Mouse (Mus musculus): Measurements from ENCODE around the gene Gm34653.
"Not testable (repeated sequence)": the region's sequence is repeated elsewhere in the genome, so short reads cannot be mapped to it uniquely, and the experiment has no call there.

Gm34653 gene

DNA sequence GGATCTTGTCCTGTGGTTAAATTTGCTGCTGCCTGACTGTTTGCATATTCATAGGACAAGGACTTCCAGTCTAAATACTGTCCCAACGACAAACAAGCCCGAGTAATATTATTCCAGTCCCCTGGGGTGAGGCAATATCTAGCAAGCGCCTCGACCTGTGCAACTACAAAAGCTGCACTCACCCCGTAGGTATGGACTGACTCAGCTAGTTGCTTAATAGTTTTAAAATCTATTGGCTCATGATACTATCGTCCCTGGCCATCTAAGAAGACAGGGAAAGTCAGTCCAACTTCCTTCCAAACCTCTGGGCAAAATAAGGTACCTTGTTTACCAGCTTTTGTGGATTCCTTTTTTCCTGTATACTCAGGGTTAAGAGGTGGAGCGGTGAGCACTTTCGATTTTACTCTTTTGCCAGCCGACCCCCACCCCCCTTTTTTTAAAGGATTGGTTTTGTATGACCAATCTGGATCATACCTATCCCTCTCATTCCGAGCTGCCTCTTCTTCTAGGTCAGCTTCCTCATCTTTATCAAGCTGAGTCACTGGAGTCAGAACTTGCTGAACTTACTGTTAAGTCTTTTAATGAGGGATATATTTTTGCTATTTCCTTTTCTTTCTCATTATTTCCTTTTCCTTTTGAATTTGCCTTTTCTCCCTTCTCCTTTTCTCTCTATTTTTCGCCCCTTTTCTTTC, at the start of gene Gm34653:
Gene Gm34653 (plus strand): TSS at position 242 of the 692 bp plus-strand sequence.
- DNase-seq (ENCODE audit: inconsistent age in 2 of 2, low spot score in 1 of 2), result peak in 1 of 2 experiments; percentile 44

DNA sequence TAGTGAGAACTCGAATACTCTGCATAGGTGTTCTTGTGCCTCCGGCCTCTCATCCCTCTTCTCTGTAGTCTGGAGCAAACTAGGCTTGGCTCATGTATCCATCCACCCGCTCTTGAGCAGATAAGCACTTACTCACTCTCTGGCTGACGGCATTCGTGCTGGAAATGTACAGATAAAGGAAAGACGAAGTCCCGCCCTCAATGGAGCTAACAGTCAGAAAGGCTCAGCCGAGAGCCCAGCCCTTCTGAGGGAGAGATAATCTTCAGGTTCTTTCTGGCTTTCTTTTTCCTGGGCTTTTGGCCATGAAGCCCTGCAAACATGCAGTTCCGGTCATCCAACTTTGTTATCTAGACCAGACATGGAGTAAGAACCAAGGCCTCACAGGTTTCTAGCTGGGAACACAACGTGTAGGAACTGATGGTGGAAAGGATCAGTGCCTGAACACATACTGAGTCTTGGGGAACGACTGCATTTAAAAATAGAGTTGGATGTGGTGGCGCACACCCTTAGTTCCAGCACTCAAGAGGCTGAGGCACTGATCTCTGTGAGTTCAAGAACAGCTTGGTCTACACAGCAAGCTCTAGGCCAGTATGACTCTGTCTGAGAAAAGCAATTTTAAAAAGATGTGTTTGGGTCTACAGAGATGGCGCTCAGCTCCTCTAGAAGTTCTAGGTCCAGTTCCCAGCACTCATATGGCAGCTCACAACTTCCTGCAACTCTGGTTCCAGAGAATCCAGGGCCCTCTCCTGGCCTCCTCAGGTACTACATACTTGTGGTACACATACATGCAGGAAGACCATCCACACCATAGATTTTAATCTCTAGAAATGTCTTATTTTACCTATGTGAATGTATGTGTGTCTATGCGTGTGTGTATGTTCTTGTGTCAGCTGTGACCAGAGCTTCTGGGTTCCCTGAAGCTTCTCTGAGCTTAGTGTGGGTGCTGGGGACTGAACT, 49.5 kb upstream of the Gm34653 start:
- DNase-seq (ENCODE audit: inconsistent age in 2 of 2, low spot score in 1 of 2), result no peak

DNA sequence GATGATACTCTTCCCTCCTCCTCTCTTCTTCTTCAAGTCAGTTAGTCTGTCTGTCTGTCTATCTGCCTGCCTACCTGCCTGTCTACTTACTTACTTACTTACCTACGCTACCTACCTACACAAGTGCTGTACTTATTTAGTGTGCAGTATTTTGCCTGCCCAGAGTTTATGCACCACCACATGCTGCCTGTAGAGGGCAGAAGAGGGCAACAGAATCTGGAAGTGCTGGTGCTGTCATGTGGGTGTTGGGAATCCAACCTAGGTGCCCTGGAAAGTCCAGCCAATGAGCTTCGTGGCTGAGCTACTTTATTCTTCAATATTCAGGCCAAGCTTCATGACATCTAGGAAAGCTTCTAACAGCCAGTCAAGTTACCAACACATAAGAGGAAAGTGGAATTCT, 48.7 kb upstream of the Gm34653 start:
- DNase-seq (ENCODE audit: inconsistent age in 2 of 2, low spot score in 1 of 2), result peak; percentile 49 to 83

DNA sequence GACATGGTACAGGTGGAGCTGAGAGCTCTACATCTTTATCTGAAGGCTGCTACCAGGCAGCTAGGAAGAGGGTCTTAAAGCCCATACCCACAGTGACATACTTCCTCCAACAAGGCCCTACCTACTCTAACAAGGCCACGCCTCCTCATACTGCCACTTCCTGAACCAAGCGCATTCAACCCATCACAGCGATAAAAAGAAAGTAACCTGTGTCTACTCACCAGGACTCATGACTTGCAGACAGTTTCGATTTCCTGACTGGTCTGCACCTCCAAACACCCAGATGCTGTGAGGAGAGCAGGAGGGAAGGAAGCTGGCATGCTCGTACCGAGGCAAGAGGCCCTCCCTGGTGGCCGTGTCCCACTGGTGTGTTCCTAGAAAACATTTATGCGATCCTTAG, 42.5 kb upstream of the Gm34653 start:
- no peak for DNase-seq (ENCODE audit: inconsistent age in 2 of 2, low spot score in 1 of 2)

DNA sequence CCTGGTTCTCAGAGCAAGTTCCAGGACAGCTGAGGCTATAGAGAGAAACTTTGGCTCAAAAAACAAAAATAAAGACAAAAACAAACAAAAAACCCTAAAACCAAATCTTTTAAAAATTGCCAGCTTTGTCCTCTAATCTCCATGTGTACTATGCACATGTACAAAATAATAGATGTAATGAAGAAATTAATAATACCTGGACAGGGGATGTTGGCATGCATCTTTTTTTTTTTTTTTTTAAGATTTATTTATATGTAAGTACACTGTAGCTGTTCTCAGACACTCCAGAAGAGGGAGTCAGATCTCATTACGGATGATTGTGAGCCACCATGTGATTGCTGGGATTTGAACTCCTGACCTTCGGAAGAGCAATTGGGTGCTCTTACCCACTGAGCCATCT, 40.3 kb upstream of the Gm34653 start:
- not testable (repeated sequence) for DNase-seq (ENCODE audit: inconsistent age in 2 of 2, low spot score in 1 of 2)

DNA sequence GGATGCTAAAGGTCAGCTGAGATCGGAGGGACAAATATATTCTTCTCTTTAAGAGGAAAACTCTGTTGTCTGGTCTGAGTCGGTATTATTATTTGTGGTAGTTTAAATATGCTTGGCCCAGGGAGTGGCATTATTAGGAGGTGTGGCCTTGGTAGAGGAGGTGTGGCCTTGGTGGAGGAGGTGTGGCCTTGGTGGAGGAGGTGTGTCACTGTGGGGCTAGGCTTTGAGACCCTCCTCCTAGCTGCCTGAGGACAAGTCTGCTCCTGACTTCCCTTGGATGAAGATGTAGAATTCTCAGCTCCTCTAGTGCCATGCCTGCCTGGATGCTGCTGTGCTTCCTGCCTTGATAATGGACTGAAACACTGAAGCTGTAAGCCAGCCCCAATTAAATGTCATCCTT, 38.3 kb upstream of the Gm34653 start:
- DNase-seq (ENCODE audit: inconsistent age in 2 of 2, low spot score in 1 of 2), result no peak

DNA sequence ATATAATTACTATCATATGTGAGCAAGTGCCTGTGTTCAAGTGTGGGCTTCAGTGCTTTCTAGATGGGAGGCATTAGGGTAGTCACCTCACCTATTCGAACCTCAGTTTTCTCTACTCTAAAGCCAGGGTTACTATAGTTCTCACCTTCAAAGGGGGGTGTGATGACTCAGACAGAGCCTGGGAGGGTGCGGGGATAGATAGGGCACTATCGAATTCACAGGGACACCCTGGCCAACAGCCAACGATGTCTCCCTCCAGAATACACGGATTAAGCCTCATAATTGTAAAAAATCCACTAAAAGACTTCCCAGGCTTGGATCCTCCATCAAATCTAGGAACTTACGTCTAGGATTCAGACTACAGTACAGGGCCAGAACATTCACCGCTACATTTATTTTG, 37.4 kb upstream of the Gm34653 start:
- DNase-seq (ENCODE audit: inconsistent age in 2 of 2, low spot score in 1 of 2), result no peak

DNA sequence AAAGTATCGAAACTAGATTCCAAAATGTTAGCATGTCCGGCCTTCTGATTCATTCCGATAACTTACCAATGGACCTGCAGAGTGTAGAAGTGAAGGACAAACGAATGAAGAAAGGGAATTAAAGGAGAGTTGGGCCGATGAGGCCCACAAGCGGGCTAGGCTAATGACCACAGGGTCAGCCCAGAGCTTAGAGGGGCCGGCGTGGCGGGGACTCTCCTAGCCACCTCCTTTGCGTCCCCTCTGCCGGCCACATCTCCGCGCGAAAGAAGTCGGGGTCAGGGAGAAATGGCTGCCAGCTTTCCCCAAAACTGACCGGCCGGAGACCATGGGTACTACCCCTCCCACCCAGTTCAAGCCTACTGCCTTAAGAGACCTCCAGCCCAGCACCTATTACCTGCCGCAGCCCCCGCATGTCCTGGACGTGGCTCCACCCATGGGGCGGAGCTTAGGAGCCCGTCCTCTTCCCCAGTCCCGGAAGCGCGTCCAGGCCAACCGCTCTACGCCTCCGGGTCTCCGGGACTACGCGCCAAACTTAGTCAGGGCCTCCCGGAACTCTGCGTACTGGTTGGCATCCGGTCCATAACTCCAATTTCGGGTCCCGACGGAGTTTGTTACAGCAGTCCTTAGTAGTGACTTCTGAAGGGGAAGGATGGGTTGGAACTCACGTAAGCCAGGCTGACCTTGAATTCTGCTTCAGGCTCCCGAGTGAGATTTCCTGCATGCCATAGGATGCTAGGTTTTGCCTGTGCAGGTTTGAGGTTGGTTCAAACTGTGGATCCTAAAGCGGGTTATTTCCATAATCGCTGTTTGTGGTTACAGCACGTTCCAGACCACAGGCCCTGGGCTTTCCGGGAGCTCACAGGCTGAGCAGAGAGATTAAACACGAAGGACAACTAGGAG, 33.2 kb upstream of the Gm34653 start, which contains the start of gene Rabepk:
Gene Rabepk (minus strand): TSS at position 556 of the 900 bp plus-strand sequence.
- peak; percentile 91 to 94 for DNase-seq (ENCODE audit: inconsistent age in 2 of 2, low spot score in 1 of 2)

DNA sequence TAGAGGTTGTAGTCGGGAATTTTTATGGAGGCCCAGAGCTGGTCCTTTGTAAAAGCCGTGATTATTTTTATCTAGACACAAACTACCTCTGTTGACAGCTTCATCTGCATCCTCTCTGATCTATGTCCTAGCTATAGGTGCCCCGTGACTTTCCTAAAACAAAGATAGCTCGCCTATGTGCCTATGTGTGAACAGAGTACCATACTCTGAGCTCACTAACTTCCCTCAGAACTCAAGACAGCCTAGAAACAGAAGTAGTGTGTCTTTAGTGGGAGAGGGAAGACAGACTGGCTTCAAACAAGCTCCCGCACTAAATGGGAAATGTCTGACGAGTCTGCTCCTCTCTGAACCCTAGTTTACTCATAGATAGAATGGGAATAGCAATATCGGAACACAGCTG, 32.4 kb upstream of the Gm34653 start:
- peak in 1 of 2 experiments; percentile 47 for DNase-seq (ENCODE audit: inconsistent age in 2 of 2, low spot score in 1 of 2)

DNA sequence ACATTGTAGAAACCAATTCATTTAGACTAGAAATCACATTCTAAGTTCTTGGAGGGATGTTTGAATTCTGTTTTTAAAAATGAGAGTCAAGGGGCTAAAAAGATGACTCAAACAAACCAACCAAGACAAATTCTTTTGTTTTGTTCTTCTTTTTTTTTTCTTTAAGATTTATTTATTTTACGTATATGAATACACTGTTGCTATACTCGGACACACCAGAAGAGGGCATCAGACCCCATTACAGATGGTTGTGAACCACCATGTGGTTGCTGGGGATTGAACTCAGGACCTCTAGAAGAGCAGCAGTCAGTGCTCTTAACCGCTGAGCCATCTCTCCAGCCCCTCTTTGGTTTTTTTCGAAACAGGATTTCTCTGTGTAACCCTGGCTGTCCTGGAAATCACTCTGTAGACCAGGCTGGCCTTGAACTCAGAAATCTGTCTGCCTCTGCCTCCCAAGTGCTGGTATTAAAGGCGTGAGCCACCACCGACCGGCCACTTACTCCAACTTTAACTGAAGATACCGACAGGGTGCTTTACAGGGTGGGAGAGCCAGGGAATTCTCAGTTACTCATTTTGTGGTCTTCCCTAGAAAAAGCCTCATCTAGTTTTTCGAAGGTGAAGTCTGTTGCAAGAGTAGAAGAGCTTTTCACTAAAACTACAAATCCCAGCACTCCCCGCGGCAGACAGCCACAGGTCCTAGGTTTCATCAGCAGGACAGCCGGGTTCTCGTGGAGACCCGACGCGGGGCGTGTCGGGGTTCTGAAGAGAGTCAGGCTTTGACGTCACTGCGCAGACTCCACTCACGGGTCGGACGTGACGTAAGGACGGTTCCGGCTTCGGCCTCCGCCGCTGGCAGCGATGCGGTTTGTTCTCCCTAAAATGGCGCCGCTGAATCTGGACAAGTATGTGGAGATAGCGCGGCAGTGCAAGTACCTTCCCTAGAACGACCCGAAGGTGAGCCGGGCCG, 31.0 kb upstream of the Gm34653 start:
- DNase-seq (ENCODE audit: inconsistent age in 2 of 2, low spot score in 1 of 2), result peak; percentile 97 to 99

DNA sequence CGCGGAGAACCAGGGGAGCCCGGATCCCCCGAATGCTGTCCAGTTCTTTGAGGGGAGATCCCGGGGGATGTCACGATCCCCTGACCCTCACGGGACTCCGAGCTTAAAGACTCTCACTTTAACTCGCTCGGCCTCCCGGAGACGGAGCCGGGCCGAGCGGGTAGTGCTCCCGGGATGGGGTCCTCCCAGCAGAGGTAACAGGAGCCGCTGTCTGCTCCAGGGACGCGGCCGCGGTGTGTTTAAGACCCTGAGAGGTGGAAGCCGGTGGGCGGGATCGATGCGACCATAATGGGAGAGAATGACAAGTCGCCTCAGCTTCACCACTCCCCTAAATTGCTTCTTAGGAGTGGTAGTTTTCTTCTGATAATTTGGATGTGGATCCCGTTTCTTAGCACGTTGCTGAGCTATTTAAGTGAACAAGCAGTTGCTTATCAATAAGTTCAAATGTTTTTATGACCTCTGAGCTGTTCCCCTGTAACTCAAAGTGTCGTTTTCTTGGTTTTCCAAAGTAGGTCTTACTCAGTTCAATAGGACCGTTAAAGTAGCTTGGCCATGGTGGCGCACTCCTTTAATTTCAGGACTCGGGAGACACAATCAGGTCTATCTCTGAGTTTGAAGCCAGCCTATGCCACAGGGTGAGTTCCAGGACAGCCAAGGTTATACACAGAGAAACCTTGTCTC, 30.1 kb upstream of the Gm34653 start:
- DNase-seq (ENCODE audit: inconsistent age in 2 of 2, low spot score in 1 of 2), result peak; percentile 63 to 88

DNA sequence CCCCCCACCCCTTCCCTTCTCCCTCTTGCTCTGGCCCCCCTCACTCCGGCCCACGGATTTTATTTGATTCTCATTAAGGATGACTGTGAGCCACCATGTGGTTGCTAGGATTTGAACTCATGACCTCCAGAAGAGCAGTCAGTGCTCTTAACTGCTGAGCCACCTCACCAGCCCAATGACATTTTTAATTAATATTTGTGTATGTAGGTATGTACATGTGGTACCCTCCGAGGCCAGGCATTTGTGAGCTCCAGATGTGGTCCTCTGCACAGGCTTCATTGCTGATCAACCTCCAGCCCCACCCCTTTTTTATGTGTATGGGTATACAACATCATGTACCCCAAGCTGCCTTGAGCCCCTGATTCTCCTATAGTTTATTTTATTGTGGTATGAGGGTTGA, 29.1 kb upstream of the Gm34653 start:
- peak in 1 of 2 experiments; percentile 44 for DNase-seq (ENCODE audit: inconsistent age in 2 of 2, low spot score in 1 of 2)

DNA sequence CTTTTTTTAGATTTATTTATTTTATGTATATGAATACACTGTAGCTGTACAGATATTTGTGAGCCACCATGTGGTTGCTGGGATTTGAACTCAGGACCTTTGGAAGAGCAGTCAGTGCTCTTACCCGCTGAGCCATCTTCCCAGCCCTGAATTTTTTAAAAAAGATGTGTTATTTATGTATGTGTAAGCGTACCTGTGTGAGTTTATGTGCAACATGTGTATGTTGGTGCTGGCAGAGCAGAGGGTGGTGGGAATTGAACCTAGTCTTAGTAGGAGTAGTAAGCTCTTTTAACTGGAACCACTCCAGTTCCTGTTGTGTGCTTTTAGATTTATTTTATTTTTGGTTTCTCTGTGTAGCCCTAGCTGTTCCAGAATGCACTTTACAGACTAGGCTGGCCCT, 28.6 kb upstream of the Gm34653 start:
- DNase-seq (ENCODE audit: inconsistent age in 2 of 2, low spot score in 1 of 2), result no peak

DNA sequence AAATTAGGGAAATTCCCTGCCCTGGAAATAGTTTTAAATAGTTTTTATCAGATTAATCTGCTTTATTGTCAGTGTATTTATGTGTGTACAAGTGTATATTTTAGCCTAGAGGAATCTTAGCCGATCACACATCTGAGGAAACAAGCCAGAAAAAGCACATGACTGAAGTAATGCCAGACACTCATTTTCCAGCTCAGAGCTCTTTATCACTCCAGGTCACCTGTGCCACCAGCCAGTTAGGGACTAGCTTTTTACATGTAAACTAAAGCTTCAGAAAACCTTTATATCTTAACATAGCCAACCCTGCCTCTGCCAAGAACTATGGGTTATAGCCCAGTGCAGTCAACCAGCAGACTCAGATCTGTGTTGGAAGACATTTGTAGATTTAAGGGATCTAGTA, 28.0 kb upstream of the Gm34653 start:
- DNase-seq (ENCODE audit: inconsistent age in 2 of 2, low spot score in 1 of 2), result no peak

DNA sequence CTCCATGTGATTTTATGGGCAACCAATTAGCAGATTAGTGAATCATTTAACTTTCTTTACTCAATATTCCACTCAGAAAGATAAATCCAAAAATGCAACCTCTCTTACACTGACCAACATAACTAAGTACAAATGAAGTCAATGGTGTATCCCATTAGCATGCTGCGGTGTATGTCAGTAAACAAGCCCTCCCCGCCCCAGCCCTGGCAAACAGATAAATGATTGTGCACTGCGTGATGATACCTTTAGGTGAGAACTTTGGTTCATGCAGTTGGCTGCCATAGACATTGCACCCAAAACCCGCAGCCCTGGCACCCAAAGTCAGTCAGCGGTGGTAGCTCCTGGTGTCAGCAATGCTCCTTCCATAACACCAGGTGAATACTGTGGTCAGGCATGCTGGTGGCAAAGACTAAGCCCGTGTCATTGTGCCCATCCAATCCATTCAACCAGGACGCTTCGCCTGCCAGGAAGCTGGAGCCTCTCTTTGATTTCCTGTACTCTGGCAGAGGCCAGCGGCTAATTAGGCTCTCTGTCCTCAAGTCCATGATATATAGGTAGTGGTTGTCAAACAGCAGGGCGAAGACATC, 27.4 kb upstream of the Gm34653 start:
- DNase-seq (ENCODE audit: inconsistent age in 2 of 2, low spot score in 1 of 2), result no peak

DNA sequence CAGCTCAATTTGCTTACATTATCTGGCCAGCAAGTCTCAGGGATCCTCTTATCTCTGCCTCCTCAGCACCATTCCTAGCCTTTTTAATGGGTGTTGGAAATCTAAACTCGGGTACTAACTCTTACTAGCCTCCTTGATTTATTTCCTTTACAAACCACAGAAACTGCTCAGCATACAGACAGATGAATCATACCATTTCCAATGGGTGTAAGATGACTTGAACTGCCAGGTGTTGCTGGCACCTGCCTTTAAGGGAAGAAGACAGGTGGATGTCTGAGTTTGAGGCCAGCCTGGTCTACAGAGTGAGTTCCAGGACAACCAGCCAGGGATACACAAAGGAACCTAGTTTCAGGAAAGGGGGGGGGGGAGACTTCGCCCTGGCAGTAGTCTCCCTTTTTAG, 24.8 kb upstream of the Gm34653 start:
- DNase-seq (ENCODE audit: inconsistent age in 2 of 2, low spot score in 1 of 2), result no peak

DNA sequence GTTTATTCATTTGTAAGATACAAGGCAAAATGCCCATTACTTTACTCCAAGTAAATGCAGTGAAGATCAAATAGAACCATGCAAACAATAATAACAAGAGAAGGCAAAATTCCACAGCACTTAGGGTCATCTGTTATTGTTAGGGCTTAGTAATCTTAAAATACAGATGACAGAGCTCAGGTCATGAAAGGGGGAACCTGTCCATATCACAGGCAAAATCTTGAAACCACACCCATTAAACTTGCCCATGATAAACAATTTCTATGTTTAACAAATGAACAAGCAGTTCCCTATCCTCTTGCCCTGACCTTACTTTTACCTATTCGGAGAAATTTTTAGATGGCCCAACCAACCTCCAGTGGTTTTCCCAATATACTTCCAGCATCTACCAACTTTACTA, 23.2 kb upstream of the Gm34653 start:
- DNase-seq (ENCODE audit: inconsistent age in 2 of 2, low spot score in 1 of 2), result no peak

DNA sequence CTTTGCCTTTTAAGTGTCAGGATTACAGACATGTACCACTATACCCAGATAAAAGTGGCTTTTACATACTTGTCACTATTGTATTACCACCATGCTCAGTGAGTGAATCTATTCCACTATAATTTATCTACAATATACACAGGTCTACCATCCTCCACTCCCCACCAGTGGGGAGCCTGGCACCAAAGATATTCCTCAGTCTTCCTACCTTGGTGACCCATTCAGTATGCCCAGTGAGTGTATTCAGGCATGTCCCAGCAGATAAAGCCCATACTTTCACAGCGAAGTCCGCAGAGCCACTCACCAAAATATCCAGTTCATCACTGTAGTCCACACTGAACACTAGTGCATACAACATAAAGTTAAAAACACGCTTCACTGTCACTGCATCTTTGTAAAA, 22.0 kb upstream of the Gm34653 start:
- no peak for DNase-seq (ENCODE audit: inconsistent age in 2 of 2, low spot score in 1 of 2)

DNA sequence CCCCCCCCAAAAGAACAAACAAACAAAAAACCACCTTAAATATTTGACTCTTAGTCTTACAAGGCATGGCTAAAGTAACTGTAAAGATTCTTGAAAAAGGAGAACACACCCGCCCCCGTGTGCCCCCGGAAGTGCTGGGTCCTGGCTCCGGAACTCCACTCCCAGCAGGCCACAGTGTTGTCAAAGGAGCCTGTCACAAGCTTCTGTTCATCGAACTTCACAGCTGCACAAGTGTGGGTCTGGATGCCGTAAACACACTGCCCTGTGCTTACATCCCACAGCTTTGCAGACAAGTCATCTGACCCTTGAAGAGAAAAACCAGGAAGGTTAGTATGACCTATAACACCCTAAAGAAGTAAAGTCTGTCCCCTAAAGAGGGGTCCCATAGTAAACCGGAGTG, 20.1 kb upstream of the Gm34653 start:
- DNase-seq (ENCODE audit: inconsistent age in 2 of 2, low spot score in 1 of 2), result no peak

All from adrenal gland, adult (tissue).